Mouse (Mus musculus): ENCODE data around the gene Rab6b. TPM values are rescaled to one million over a fixed set of nuclear protein-coding genes. Genes with fewer than 3 reads are reported as not detected.

The Rab6b gene
- polyA plus RNA-seq, 1 experiment from 2014 or later = 0.27 TPM

- WGBS (ENCODE audit: insufficient replicate concordance) = 46% methylated on average over 2 of the region's 2 CpGs
- H3K4me3 ChIP-seq (ENCODE audit: low read depth, low read length) = no peak overlapping the region
Observed at GRCm38 (mm10) chr9:103120231-103120630, 8.6 kb downstream of the Rab6b start.

GRCm38 (mm10) chr9:103121546-103121945 lies 10.0 kb downstream of the Rab6b start:
- no peak for ATAC-seq (ENCODE audit: low read depth)
- no peak overlapping the region for H3K4me2 ChIP-seq (ENCODE audit: low read depth, low read length)
- 40% methylated on average over 7 of the region's 7 CpGs for WGBS (ENCODE audit: insufficient replicate concordance)
- no peak overlapping the region for H3K9ac ChIP-seq (ENCODE audit: low read depth, low read length)
- no peaks in the 10 kb centered on the region for H3K36me3 ChIP-seq (ENCODE audit: control insufficient read depth, insufficient read depth)
- H3K27me3 ChIP-seq (ENCODE audit: control insufficient read depth, insufficient read depth, low read depth, low read length) = no peaks in the 10 kb centered on the region
- no peak overlapping the region for H3K4me3 ChIP-seq (ENCODE audit: low read depth, low read length)
- no peak overlapping the region for H3K27ac ChIP-seq (ENCODE audit: low read length)
- H3K4me1 ChIP-seq (ENCODE audit: control insufficient read depth, low read depth, low read length) = no peaks in the 10 kb centered on the region
- H3K9me3 ChIP-seq (replicated peaks; ENCODE audit: control insufficient read depth, low read length) = no peaks in the 10 kb centered on the region

More at GRCm38 (mm10) chr9:103120231-103120630, 8.6 kb downstream of the Rab6b start:
- Histone ChIP-seq H3K9me3 (replicated peaks; ENCODE audit: control insufficient read depth, low read length) (no peaks in the 10 kb centered on the region), H3K9ac (ENCODE audit: low read depth, low read length) (no peak overlapping the region), H3K27me3 (ENCODE audit: control insufficient read depth, insufficient read depth, low read depth, low read length) (no peaks in the 10 kb centered on the region), H3K27ac (ENCODE audit: low read length) (no peak overlapping the region), H3K36me3 (ENCODE audit: control insufficient read depth, insufficient read depth) (no peaks in the 10 kb centered on the region), H3K4me2 (ENCODE audit: low read depth, low read length) (no peak overlapping the region), H3K4me1 (ENCODE audit: control insufficient read depth, low read depth, low read length) (no peaks in the 10 kb centered on the region)
- no peak for ATAC-seq (ENCODE audit: low read depth)

- Histone ChIP-seq H3K9ac (ENCODE audit: low read depth, low read length) (no peak overlapping the region), H3K9me3 (replicated peaks; ENCODE audit: control insufficient read depth, low read length) (no peaks in the 10 kb centered on the region), H3K27ac (ENCODE audit: low read length) (no peak overlapping the region), H3K4me2 (ENCODE audit: low read depth, low read length) (no peak overlapping the region), H3K27me3 (ENCODE audit: control insufficient read depth, insufficient read depth, low read depth, low read length) (no peaks in the 10 kb centered on the region), H3K4me3 (ENCODE audit: low read depth, low read length) (no peak overlapping the region), H3K4me1 (ENCODE audit: control insufficient read depth, low read depth, low read length) (no peaks in the 10 kb centered on the region), H3K36me3 (ENCODE audit: control insufficient read depth, insufficient read depth) (no peaks in the 10 kb centered on the region)
- ATAC-seq (ENCODE audit: low read depth) = no peak
- 67% methylated on average over 4 of the region's 4 CpGs for WGBS (ENCODE audit: insufficient replicate concordance)
Observed at GRCm38 (mm10) chr9:103124746-103125145, 13.2 kb downstream of the Rab6b start.

- Histone ChIP-seq H3K4me2 (ENCODE audit: low read depth, low read length) (no peak overlapping the region), H3K4me1 (ENCODE audit: control insufficient read depth, low read depth, low read length) (no peaks in the 10 kb centered on the region), H3K4me3 (ENCODE audit: low read depth, low read length) (no peak overlapping the region), H3K9me3 (replicated peaks; ENCODE audit: control insufficient read depth, low read length) (no peaks in the 10 kb centered on the region), H3K9ac (ENCODE audit: low read depth, low read length) (no peak overlapping the region), H3K27ac (ENCODE audit: low read length) (no peak overlapping the region), H3K36me3 (ENCODE audit: control insufficient read depth, insufficient read depth) (no peaks in the 10 kb centered on the region), H3K27me3 (ENCODE audit: control insufficient read depth, insufficient read depth, low read depth, low read length) (no peaks in the 10 kb centered on the region)
- ATAC-seq (ENCODE audit: low read depth) = no peak
- 47% methylated on average over 6 of the region's 6 CpGs for WGBS (ENCODE audit: insufficient replicate concordance)
Observed at GRCm38 (mm10) chr9:103133493-103134124, 22.0 kb downstream of the Rab6b start.

- Histone ChIP-seq H3K27me3 (ENCODE audit: control insufficient read depth, insufficient read depth, low read depth, low read length) (no peaks in the 10 kb centered on the region), H3K9ac (ENCODE audit: low read depth, low read length) (no peak overlapping the region), H3K9me3 (replicated peaks; ENCODE audit: control insufficient read depth, low read length) (no peaks in the 10 kb centered on the region), H3K4me1 (ENCODE audit: control insufficient read depth, low read depth, low read length) (no peaks in the 10 kb centered on the region), H3K4me2 (ENCODE audit: low read depth, low read length) (no peak overlapping the region), H3K27ac (ENCODE audit: low read length) (no peak overlapping the region), H3K36me3 (ENCODE audit: control insufficient read depth, insufficient read depth) (no peaks in the 10 kb centered on the region), H3K4me3 (ENCODE audit: low read depth, low read length) (no peak overlapping the region)
- 56% methylated on average over 9 of the region's 9 CpGs for WGBS (ENCODE audit: insufficient replicate concordance)
- no peak for ATAC-seq (ENCODE audit: low read depth)
Observed at GRCm38 (mm10) chr9:103134450-103135030, 23.0 kb downstream of the Rab6b start.

GRCm38 (mm10) chr9:103139481-103139880 lies 27.9 kb downstream of the Rab6b start:
- Histone ChIP-seq H3K27ac (ENCODE audit: low read length) (no peak overlapping the region), H3K36me3 (ENCODE audit: control insufficient read depth, insufficient read depth) (no peaks in the 10 kb centered on the region), H3K27me3 (ENCODE audit: control insufficient read depth, insufficient read depth, low read depth, low read length) (no peaks in the 10 kb centered on the region), H3K9ac (ENCODE audit: low read depth, low read length) (no peak overlapping the region), H3K4me3 (ENCODE audit: low read depth, low read length) (no peak overlapping the region), H3K4me2 (ENCODE audit: low read depth, low read length) (no peak overlapping the region), H3K4me1 (ENCODE audit: control insufficient read depth, low read depth, low read length) (no peaks in the 10 kb centered on the region), H3K9me3 (replicated peaks; ENCODE audit: control insufficient read depth, low read length) (no peaks in the 10 kb centered on the region)
- 59% methylated on average over 6 of the region's 6 CpGs for WGBS (ENCODE audit: insufficient replicate concordance)
- ATAC-seq (ENCODE audit: low read depth) = no peak

- H3K4me2 ChIP-seq (ENCODE audit: low read depth, low read length) = no peak overlapping the region
- H3K4me3 ChIP-seq (ENCODE audit: low read depth, low read length) = no peak overlapping the region
- 76% methylated on average over 6 of the region's 6 CpGs for WGBS (ENCODE audit: insufficient replicate concordance)
- no peak overlapping the region for H3K9ac ChIP-seq (ENCODE audit: low read depth, low read length)
- no peaks in the 10 kb centered on the region for H3K36me3 ChIP-seq (ENCODE audit: control insufficient read depth, insufficient read depth)
- H3K9me3 ChIP-seq (replicated peaks; ENCODE audit: control insufficient read depth, low read length) = no peaks in the 10 kb centered on the region
- ATAC-seq (ENCODE audit: low read depth) = no peak
- no peak overlapping the region for H3K27ac ChIP-seq (ENCODE audit: low read length)
- no peaks in the 10 kb centered on the region for H3K4me1 ChIP-seq (ENCODE audit: control insufficient read depth, low read depth, low read length)
- no peaks in the 10 kb centered on the region for H3K27me3 ChIP-seq (ENCODE audit: control insufficient read depth, insufficient read depth, low read depth, low read length)
Observed at GRCm38 (mm10) chr9:103140384-103140783, 28.8 kb downstream of the Rab6b start.

- Histone ChIP-seq H3K4me2 (ENCODE audit: low read depth, low read length) (no peak overlapping the region), H3K9ac (ENCODE audit: low read depth, low read length) (no peak overlapping the region), H3K4me3 (ENCODE audit: low read depth, low read length) (no peak overlapping the region), H3K36me3 (ENCODE audit: control insufficient read depth, insufficient read depth) (no peaks in the 10 kb centered on the region), H3K4me1 (ENCODE audit: control insufficient read depth, low read depth, low read length) (no peaks in the 10 kb centered on the region), H3K27ac (ENCODE audit: low read length) (no peak overlapping the region), H3K27me3 (ENCODE audit: control insufficient read depth, insufficient read depth, low read depth, low read length) (no peaks in the 10 kb centered on the region), H3K9me3 (replicated peaks; ENCODE audit: control insufficient read depth, low read length) (no peaks in the 10 kb centered on the region)
- ATAC-seq (ENCODE audit: low read depth) = no peak
- WGBS (ENCODE audit: insufficient replicate concordance) = 71% methylated on average over 7 of the region's 7 CpGs
Observed at GRCm38 (mm10) chr9:103141266-103141665, 29.7 kb downstream of the Rab6b start.

GRCm38 (mm10) chr9:103143881-103144280 lies 32.3 kb downstream of the Rab6b start:
- ATAC-seq (ENCODE audit: low read depth) = no peak
- Histone ChIP-seq H3K9me3 (replicated peaks; ENCODE audit: control insufficient read depth, low read length) (no peaks in the 10 kb centered on the region), H3K4me2 (ENCODE audit: low read depth, low read length) (no peak overlapping the region), H3K4me3 (ENCODE audit: low read depth, low read length) (no peak overlapping the region), H3K36me3 (ENCODE audit: control insufficient read depth, insufficient read depth) (no peaks in the 10 kb centered on the region), H3K4me1 (ENCODE audit: control insufficient read depth, low read depth, low read length) (no peaks in the 10 kb centered on the region), H3K27me3 (ENCODE audit: control insufficient read depth, insufficient read depth, low read depth, low read length) (no peaks in the 10 kb centered on the region), H3K27ac (ENCODE audit: low read length) (no peak overlapping the region), H3K9ac (ENCODE audit: low read depth, low read length) (no peak overlapping the region)
- WGBS (ENCODE audit: insufficient replicate concordance) = 40% methylated on average over 4 of the region's 4 CpGs

All from liver, embryonic 16.5 days (tissue).